Mouse (Mus musculus): ENCODE results near the gene Abraxas2.

- TF ChIP-seq POLR2A (IDR thresholded peaks at IDR 0.05; ENCODE audit: low read depth, low read length) (no peak), CTCF (IDR thresholded peaks at IDR 0.05; ENCODE audit: extremely low read depth, insufficient read depth, insufficient read length, insufficient replicate concordance) (no peak)
Observed at GRCm38 (mm10) chr7:132930850-132931559, 72.0 kb downstream of the Abraxas2 start, which contains the start of gene Zranb1.

Measured in spleen, adult 2 months (tissue).